Mouse (Mus musculus): Measurements from ENCODE around the gene Nectin2. TPM values are rescaled to one million over a fixed set of nuclear protein-coding genes. Genes with fewer than 3 reads are reported as not detected.

Gene Nectin2
- total RNA-seq, 2 experiments from 2014 or later = 6.0 to 12.3 TPM

GRCm38 (mm10) chr7:19747420-19748218 lies 2.7 kb downstream of the Nectin2 start:
- no peak for ATAC-seq (replicated peaks; ENCODE audit: low FRiP score, low TSS enrichment, poor library complexity, severe bottlenecking)

- ATAC-seq (replicated peaks; ENCODE audit: low FRiP score, low TSS enrichment, poor library complexity, severe bottlenecking) = no peak
Observed at GRCm38 (mm10) chr7:19746426-19747201, 3.7 kb downstream of the Nectin2 start.

- no peak for ATAC-seq (replicated peaks; ENCODE audit: low FRiP score, low TSS enrichment, poor library complexity, severe bottlenecking)
Observed at GRCm38 (mm10) chr7:19745971-19746370, 4.3 kb downstream of the Nectin2 start.

- ATAC-seq (replicated peaks; ENCODE audit: low FRiP score, low TSS enrichment, poor library complexity, severe bottlenecking) = no peak
Observed at GRCm38 (mm10) chr7:19744590-19745385, 5.5 kb downstream of the Nectin2 start.

GRCm38 (mm10) chr7:19743791-19744190 lies 6.5 kb downstream of the Nectin2 start:
- ATAC-seq (replicated peaks; ENCODE audit: low FRiP score, low TSS enrichment, poor library complexity, severe bottlenecking) = no peak

GRCm38 (mm10) chr7:19742468-19742867 lies 7.8 kb downstream of the Nectin2 start:
- no peak for ATAC-seq (replicated peaks; ENCODE audit: low FRiP score, low TSS enrichment, poor library complexity, severe bottlenecking)

- no peak for ATAC-seq (replicated peaks; ENCODE audit: low FRiP score, low TSS enrichment, poor library complexity, severe bottlenecking)
Observed at GRCm38 (mm10) chr7:19741329-19742031, 8.8 kb downstream of the Nectin2 start.

- no peak for ATAC-seq (replicated peaks; ENCODE audit: low FRiP score, low TSS enrichment, poor library complexity, severe bottlenecking)
Observed at GRCm38 (mm10) chr7:19740269-19740668, 10.0 kb downstream of the Nectin2 start.

- no peak for ATAC-seq (replicated peaks; ENCODE audit: low FRiP score, low TSS enrichment, poor library complexity, severe bottlenecking)
Observed at GRCm38 (mm10) chr7:19738771-19739170, 11.5 kb downstream of the Nectin2 start.

GRCm38 (mm10) chr7:19736389-19737057 lies 13.8 kb downstream of the Nectin2 start:
- ATAC-seq (replicated peaks; ENCODE audit: low FRiP score, low TSS enrichment, poor library complexity, severe bottlenecking) = peak; percentile 89

GRCm38 (mm10) chr7:19734178-19734666 lies 16.1 kb downstream of the Nectin2 start:
- ATAC-seq (replicated peaks; ENCODE audit: low FRiP score, low TSS enrichment, poor library complexity, severe bottlenecking) = no peak

GRCm38 (mm10) chr7:19726541-19726940 lies 23.7 kb downstream of the Nectin2 start:
- no peak for ATAC-seq (replicated peaks; ENCODE audit: low FRiP score, low TSS enrichment, poor library complexity, severe bottlenecking)

GRCm38 (mm10) chr7:19724167-19724566 lies 26.1 kb downstream of the Nectin2 start:
- no peak for ATAC-seq (replicated peaks; ENCODE audit: low FRiP score, low TSS enrichment, poor library complexity, severe bottlenecking)

- ATAC-seq (replicated peaks; ENCODE audit: low FRiP score, low TSS enrichment, poor library complexity, severe bottlenecking) = no peak
Observed at GRCm38 (mm10) chr7:19722754-19723195, 27.5 kb downstream of the Nectin2 start.

- no peak for ATAC-seq (replicated peaks; ENCODE audit: low FRiP score, low TSS enrichment, poor library complexity, severe bottlenecking)
Observed at GRCm38 (mm10) chr7:19719200-19719599, 31.1 kb downstream of the Nectin2 start.

GRCm38 (mm10) chr7:19718297-19718952 lies 31.9 kb downstream of the Nectin2 start:
- no peak for ATAC-seq (replicated peaks; ENCODE audit: low FRiP score, low TSS enrichment, poor library complexity, severe bottlenecking)

GRCm38 (mm10) chr7:19717346-19717745 lies 32.9 kb downstream of the Nectin2 start:
- no peak for ATAC-seq (replicated peaks; ENCODE audit: low FRiP score, low TSS enrichment, poor library complexity, severe bottlenecking)

GRCm38 (mm10) chr7:19716822-19717221 lies 33.5 kb downstream of the Nectin2 start:
- ATAC-seq (replicated peaks; ENCODE audit: low FRiP score, low TSS enrichment, poor library complexity, severe bottlenecking) = no peak
